Mouse (Mus musculus) megakaryocyte, embryonic 14.5 days (primary cell): ENCODE measurements at regions not wholly inside any gene's neighbourhood (a gene's known extent, or its start where the extent isn't known, plus 50 kb on each side); places are given as distances from the start of the nearest gene placed in this dataset.

Experiments
- FLI1 ChIP-seq: IDR thresholded peaks from 2 replicates; pipeline ENCODE4 v1.6.1; 2012; ENCODE audit warnings: low read length, inconsistent platforms, mixed read lengths
- GATA1 ChIP-seq: IDR thresholded peaks from 3 replicates; pipeline ENCODE4 v1.6.1; 2012; ENCODE audit warnings: mixed read lengths, low read length, inconsistent platforms, borderline replicate concordance

GRCm38 (mm10) chr4:75636627-75637026 is 358.5 kb upstream of the Dmac1 start:
- TF ChIP-seq FLI1 (no peak), GATA1 (no peak)
